Mouse (Mus musculus) heart, adult 2 months (tissue): ENCODE results near the gene Elk4. TPM values are rescaled to one million over a fixed set of nuclear protein-coding genes. Genes with fewer than 3 reads are reported as not detected.

Experiments used
- DNase-seq, 2 experiments: peaks; one replicate each; pipeline ENCODE4 v3.0.0; 2021
- H3K27ac ChIP-seq: fragments of 200-600 bp; 2 replicates; pipeline ENCODE4 v1.8.1; 2022
- H3K27me3 ChIP-seq: fragments of 200-500 bp; 2 replicates; pipeline ENCODE4 v1.6.1; 2012; ENCODE audit warnings: mild to moderate bottlenecking, low read length, inconsistent platforms, mixed read lengths; ENCODE audit not compliant: control insufficient read depth, insufficient read depth
- H3K36me3 ChIP-seq: fragments of 200-500 bp; 2 replicates; pipeline ENCODE4 v1.6.1; 2012; ENCODE audit warnings: low read length, inconsistent platforms; ENCODE audit not compliant: control insufficient read depth, insufficient read depth
- H3K4me1 ChIP-seq: fragments of 200-500 bp; 2 replicates; pipeline ENCODE4 v1.6.1; 2011; ENCODE audit warnings: low read length; ENCODE audit not compliant: control insufficient read depth, insufficient read depth
- H3K4me3 ChIP-seq: fragments of 200-600 bp; 2 replicates; pipeline ENCODE4 v1.8.1; 2022
- H3K79me2 ChIP-seq: fragments of 200-500 bp; replicated peaks from 2 replicates; pipeline ENCODE4 v1.6.1; 2012; ENCODE audit warnings: mild to moderate bottlenecking, inconsistent platforms, low read length, moderate library complexity, mixed read lengths; ENCODE audit not compliant: control insufficient read depth, insufficient read depth
- H3K9ac ChIP-seq: fragments of 200-500 bp; 2 replicates; pipeline ENCODE4 v1.6.1; 2012; ENCODE audit warnings: low read depth, mild to moderate bottlenecking, control low read depth, inconsistent platforms, low read length, mixed read lengths
- CTCF ChIP-seq: fragments of 200-600 bp; IDR thresholded peaks from 2 replicates; pipeline ENCODE4 v1.8.1; 2022; ENCODE audit warnings: antibody characterized with exemption, mild to moderate bottlenecking, moderate library complexity
- EP300 ChIP-seq: fragments of 200-500 bp; IDR thresholded peaks from 2 replicates; pipeline ENCODE4 v1.6.1; 2011; ENCODE audit warnings: low read depth, low read length, control low read depth; ENCODE audit not compliant: insufficient read depth
- POLR2A ChIP-seq: fragments of 200-500 bp; IDR thresholded peaks from 2 replicates; pipeline ENCODE4 v1.6.1; 2011; ENCODE audit warnings: mild to moderate bottlenecking, low read depth, low read length, control low read depth; ENCODE audit not compliant: insufficient read depth
- WGBS: fragments of 180-500 bp; shearing (Covaris S2); methylation state at CpG from one replicate; pipeline ENCODE4 v1.1.7; 2018; 5-methylcytosine and 5-hydroxymethylcytosine counted together
- intact Hi-C: fragments of 180-260 bp; cut with DNase I; formaldehyde crosslinking; loops from one replicate; pipeline ENCODE4 v1.15.1; 2025
- polyA plus RNA-seq: library from polyadenylated mRNA; depleted of rRNA; stranded (reverse); fragments of >200 nt; gene quantifications from 2 replicates; pipeline ENCODE4 v1.2.3, GENCODE M21; 2012
- total RNA-seq, 2 experiments: library from RNA; stranded (reverse); gene quantifications; 2 replicates each; pipeline ENCODE4 v1.2.3; 2021

Elk4 gene
- total and polyA plus RNA-seq, 3 experiments: 20.8 to 77.4 (median 76.5) TPM

DNA sequence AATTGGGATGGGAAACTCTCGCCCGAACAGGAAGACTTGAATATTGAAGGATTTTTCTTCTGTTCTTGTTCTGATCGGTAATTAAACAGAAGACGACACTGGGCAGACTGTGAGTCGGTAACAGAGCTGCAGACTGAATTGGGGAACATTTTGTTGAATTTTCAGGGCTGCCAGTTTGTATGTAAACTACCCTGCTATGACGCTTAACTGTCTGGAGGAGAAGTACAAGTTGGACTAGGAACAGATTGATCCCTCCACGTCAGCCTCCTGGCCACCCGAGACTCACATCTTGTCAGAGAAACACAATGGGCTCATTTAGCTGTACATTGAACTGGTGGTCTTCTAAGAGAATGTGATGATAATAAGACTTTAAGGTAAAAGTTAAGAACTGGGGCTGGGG lies 5.5 kb downstream of the Elk4 start:
- H3K4me1 ChIP-seq: peaks cover 18% of the 10 kb centered on the region
- no peak overlapping the region for H3K27ac ChIP-seq
- peaks cover 12% of the 10 kb centered on the region for H3K79me2 ChIP-seq
- DNase-seq: no peak
- H3K4me3 ChIP-seq: no peak overlapping the region
- intact Hi-C loops: no loop called here
- H3K36me3 ChIP-seq: peaks cover 30% of the 10 kb centered on the region
- no peak for TF ChIP-seq CTCF
- H3K9ac ChIP-seq: no peak overlapping the region; the same call in 1 of the 2 replicates
- no peaks in the 10 kb centered on the region for H3K27me3 ChIP-seq
- 68% methylated on average over 8 of the region's 8 CpGs for WGBS

DNA sequence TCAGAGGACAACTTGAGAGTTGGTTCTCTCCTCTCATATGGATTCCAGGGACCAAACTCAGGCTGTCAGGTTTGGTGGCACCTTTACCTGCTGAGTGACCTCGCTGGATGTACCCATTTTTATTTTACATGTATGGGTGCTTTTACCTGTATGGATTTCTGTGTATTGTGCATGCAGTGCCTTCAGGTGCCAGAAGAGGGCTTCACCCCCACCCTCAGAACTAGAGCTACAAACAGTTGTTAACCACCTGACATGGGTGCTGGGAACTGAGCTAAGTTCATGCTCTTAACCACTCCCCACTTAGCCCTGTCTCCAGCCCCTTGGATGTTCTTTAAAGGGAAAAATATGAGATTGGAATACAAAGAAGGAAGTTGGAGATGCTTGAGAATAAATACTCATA lies 7.4 kb downstream of the Elk4 start:
- 97% methylated on average over 1 of the region's 1 CpGs for WGBS

DNA sequence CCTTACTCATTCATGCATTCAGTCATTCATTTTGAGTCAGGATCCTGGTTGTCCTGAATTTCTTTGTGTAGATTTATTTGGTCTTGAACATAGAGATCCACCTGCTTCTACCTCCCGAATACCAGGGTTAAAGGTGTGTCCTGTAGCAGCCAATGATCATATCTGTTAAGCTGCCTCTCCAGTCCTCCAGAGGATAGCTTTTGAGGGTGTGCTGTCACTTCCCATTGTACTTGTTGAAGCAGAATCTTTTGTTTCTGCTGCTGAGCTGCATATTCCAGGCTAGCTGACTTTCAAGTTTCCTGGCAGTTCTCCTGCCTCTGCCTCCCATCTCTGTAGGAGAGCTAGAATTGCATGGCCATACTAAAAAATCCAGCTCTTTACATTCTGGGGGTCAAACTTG lies 9.3 kb downstream of the Elk4 start:
- peaks cover 9% of the 10 kb centered on the region for H3K4me1 ChIP-seq
- peaks cover 11% of the 10 kb centered on the region for H3K79me2 ChIP-seq
- no peak overlapping the region for H3K27ac ChIP-seq
- 60% methylated on average over 1 of the region's 1 CpGs for WGBS
- no peak for TF ChIP-seq CTCF
- no peak for TF ChIP-seq POLR2A
- TF ChIP-seq EP300: no peak
- no peak overlapping the region for H3K9ac ChIP-seq
- no peak for DNase-seq
- no peaks in the 10 kb centered on the region for H3K27me3 ChIP-seq
- no peak overlapping the region for H3K4me3 ChIP-seq
- intact Hi-C loops: no loop called here
- H3K36me3 ChIP-seq: peaks cover 35% of the 10 kb centered on the region

More for the DNA sequence above, 7.4 kb downstream of the Elk4 start:
- H3K27me3 ChIP-seq: no peaks in the 10 kb centered on the region
- no peak for TF ChIP-seq POLR2A
- TF ChIP-seq CTCF: peak; percentile 52
- H3K9ac ChIP-seq: no peak overlapping the region
- peaks cover 34% of the 10 kb centered on the region for H3K36me3 ChIP-seq
- no peak overlapping the region for H3K4me3 ChIP-seq
- no peak for DNase-seq
- H3K4me1 ChIP-seq: peaks cover 13% of the 10 kb centered on the region
- peaks cover 13% of the 10 kb centered on the region for H3K79me2 ChIP-seq
- intact Hi-C loops: no loop called here
- H3K27ac ChIP-seq: no peak overlapping the region

DNA sequence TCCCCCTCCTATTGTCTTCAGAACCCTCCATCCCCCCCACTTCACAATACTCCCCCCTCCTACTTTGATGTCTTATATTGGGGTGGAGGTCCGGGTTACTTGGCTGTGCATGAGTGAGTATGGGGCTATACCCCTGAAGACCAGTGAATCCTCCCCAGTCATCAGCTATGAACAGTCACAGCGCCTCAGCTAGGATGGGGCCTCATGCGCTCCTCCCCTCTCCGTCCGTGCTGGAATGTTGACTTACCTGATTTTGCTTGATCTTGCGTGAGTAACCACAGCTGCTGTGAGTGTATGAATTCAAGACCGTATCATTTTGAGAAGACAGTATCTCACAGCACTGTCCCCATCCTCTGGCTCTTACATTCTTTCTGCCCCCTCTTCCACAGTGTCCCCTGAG lies 12.5 kb downstream of the Elk4 start:
- Histone ChIP-seq H3K9ac (no peak overlapping the region), H3K27ac (no peak overlapping the region), H3K27me3 (no peaks in the 10 kb centered on the region), H3K4me1 (no peaks in the 10 kb centered on the region), H3K79me2 (peaks cover 2% of the 10 kb centered on the region; the same call in 1 of the 2 replicates), H3K36me3 (peaks cover 26% of the 10 kb centered on the region), H3K4me3 (no peak overlapping the region)
- 94% methylated on average over 7 of the region's 7 CpGs for WGBS
- no peak for DNase-seq
- no peak for TF ChIP-seq EP300
- TF ChIP-seq POLR2A: no peak
- no peak for TF ChIP-seq CTCF
- intact Hi-C loops: no loop called here

DNA sequence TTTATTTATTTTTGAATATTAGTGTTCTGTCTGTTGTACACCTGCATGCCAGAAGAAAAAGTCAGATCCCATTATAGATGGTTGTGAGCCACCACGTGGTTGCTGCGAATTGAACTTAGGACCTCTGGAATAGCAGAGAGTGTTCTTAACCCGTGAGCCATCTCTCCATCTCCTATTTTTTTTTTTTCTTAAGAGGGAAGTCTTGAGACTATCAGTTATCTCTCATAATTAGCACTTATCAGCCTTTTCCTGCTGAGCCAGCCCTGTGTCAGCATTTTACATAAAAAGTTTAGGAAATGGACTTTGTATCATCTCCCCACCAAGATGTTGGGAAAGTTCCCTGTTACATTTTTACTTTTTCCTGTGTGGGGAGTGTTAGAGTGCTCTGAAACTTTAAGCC lies 14.7 kb downstream of the Elk4 start:
- Histone ChIP-seq H3K4me3 (no peak overlapping the region), H3K36me3 (peaks cover 14% of the 10 kb centered on the region), H3K27me3 (no peaks in the 10 kb centered on the region), H3K79me2 (0 out of 2 replicates have a peak, but pooled peaks cover 1% of the 10 kb centered on the region), H3K9ac (no peak overlapping the region), H3K4me1 (peaks cover 2% of the 10 kb centered on the region; the same call in 1 of the 2 replicates), H3K27ac (no peak overlapping the region)
- TF ChIP-seq EP300: no peak
- TF ChIP-seq CTCF: no peak
- TF ChIP-seq POLR2A: no peak
- 63% methylated on average over 3 of the region's 3 CpGs for WGBS
- no peak for DNase-seq
- intact Hi-C loops: no loop called here

DNA sequence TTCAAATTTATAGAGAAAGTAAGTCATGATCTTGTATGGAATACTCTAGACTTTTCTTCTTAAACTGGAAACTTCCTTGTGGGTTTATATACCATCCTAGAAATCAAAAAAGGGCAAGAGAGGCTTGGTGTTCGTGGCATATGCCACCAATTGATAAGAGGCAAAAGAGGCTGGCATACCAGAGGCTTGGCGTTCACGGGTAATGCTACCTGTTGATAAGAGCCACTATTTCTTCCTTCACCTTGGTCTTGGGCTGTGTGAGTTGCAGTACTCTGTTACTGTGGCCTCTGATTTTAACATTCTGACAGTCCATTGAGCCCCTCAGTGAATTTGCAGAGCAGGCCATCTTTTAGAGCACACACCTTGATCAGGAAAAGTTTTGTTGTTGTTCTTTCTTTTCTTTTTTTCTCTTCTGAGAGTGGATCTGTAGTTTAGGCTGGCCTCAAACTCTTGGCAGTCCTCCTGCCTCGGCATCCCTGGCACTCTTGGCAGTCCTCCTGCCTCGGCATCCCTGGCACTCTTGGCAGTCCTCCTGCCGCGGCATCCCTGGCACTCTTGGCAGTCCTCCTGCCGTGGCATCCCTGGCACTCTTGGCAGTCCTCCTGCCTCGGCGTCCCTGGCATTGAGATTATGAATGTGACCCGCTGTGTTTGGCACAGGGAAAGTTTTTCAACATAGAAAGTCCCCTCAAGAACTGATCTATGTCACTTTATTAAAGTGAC lies 19.7 kb downstream of the Elk4 start:
- DNase-seq: no peak
- Histone ChIP-seq H3K27ac (no peak overlapping the region), H3K36me3 (peaks cover 6% of the 10 kb centered on the region), H3K9ac (no peak overlapping the region), H3K79me2 (peaks cover 1% of the 10 kb centered on the region; the same call in 1 of the 2 replicates), H3K4me1 (peaks cover 3% of the 10 kb centered on the region), H3K27me3 (no peaks in the 10 kb centered on the region), H3K4me3 (no peak overlapping the region)
- TF ChIP-seq CTCF: no peak
- no peak for TF ChIP-seq EP300
- TF ChIP-seq POLR2A: no peak
- intact Hi-C loops: no loop called here
- 51% methylated on average over 11 of the region's 11 CpGs for WGBS
